Mouse (Mus musculus): ENCODE data around the gene Nfkbie. TPM values are rescaled to one million over a fixed set of nuclear protein-coding genes. Genes with fewer than 3 reads are reported as not detected.
A peak's percentile ranks its signal among the peaks of the same experiment; 100 is the strongest.

The Nfkbie gene
- total and polyA plus RNA-seq, 3 experiments, result 5.9 to 11.1 (median 9.2) TPM

DNA sequence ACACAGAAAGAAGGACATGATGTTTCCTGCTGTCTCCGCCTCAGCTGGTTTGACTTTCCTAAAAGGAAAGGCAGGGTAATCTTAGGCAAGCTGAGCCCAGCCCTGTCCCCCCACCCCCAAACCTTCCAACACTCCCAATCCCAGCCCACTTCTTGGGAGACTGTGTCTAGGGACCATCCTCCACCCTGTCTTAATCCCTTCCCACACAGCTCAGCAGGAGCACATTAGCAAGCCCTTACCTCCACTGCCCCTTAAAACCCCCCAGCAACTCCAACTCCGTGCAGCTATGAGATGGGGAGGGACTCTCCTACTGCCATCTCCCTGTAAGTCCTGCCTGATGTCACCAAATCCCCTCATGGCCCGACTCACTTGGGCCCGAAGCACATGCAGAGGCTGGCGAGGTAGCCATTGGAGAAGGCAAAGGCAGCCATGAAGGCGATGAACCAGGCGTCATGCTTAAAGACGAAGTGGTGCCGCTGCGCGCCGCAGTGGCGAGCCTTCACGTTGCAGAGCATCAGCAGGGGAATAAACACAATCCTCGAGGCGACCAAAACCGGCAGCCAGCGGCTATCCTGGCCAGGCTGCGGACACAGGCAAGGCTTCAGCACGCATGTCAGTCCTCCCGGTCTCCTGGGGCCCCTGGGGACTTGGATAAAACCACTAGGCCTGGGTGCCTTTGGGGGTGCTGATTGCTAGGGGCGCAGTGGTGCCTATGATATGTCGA is 30.4 kb downstream of the Nfkbie start:
- peaks cover 7% of the 10 kb centered on the region for H3K9me3 ChIP-seq (replicated peaks)
- no peaks in the 10 kb centered on the region; the same call in 1 of the 2 replicates for H3K27me3 ChIP-seq (ENCODE audit: insufficient read depth, low read length)
- ATAC-seq (ENCODE audit: extremely low read depth, insufficient number of reproducible peaks, low FRiP score, poor library complexity, severe bottlenecking) (no peak), DNase-seq (ENCODE audit: low spot score) (no peak)
- H3K4me3 ChIP-seq (ENCODE audit: low read depth, low read length), result peak overlapping the region; percentile 28; the same call in 1 of the 2 replicates
- TF ChIP-seq TAL1 (conservative IDR thresholded peaks at IDR 0.05; ENCODE audit: low read depth, low read length) (no peak), GATA2 (IDR thresholded peaks at IDR 0.05; ENCODE audit: borderline replicate concordance, low read depth, low read length) (no peak), CTCF (IDR thresholded peaks at IDR 0.05; ENCODE audit: low read depth, low read length) (no peak), GATA1 (IDR thresholded peaks at IDR 0.05; ENCODE audit: borderline replicate concordance, low read length) (no peak), POLR2AphosphoS5 (IDR thresholded peaks at IDR 0.05; ENCODE audit: insufficient replicate concordance, low read depth, low read length) (no peak)
- H3K36me3 ChIP-seq (replicated peaks), result peaks cover 68% of the 10 kb centered on the region
- H3K4me1 ChIP-seq (ENCODE audit: insufficient read depth, low read depth, low read length), result peaks cover 75% of the 10 kb centered on the region

DNA sequence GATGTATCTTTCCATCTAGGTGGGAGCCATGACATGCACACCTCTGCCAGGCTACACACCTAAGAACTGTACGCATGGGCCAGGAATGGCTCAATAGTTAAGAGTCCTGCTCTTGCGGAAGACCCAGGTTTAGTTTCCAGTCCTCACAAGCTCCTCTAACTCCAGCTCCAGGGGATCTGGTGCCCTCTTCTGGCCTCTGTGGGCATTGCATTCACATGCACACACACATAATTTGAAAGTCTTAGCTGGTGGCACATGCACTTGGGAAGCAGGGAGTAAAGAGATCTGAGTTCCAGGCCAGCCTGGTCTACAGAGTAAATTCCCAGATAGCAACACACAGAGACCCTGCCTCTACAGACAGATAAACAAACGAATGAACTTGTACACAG is 30.9 kb downstream of the Nfkbie start:
- DNase-seq (ENCODE audit: low spot score), result no peak
- H3K27me3 ChIP-seq (ENCODE audit: insufficient read depth, low read length), result no peaks in the 10 kb centered on the region; the same call in 1 of the 2 replicates

DNA sequence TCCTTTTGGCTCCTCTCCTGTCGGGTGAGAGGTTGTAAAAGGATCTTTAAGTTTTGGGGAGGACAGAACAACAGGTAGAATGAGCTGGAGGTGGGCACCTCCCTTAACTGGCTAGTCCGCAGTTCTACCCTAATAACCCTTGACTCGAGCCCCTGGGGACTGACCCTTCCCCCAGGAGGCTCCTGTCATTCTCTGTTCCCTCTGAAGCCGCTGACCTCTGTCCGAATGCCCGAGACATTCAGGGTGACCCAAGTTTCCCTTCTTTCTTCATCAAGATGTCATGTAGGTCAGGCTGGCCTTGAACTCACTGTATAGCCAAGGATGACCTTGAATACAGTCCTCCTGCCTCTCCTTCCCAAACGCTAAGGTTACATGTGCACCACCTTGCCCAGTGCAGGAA is 32.9 kb downstream of the Nfkbie start:
- Histone ChIP-seq H3K27me3 (ENCODE audit: insufficient read depth, low read length) (no peaks in the 10 kb centered on the region; the same call in 1 of the 2 replicates), H3K4me1 (ENCODE audit: insufficient read depth, low read depth, low read length) (peaks cover 75% of the 10 kb centered on the region), H3K4me3 (ENCODE audit: low read depth, low read length) (no peak overlapping the region), H3K9me3 (replicated peaks) (peaks cover 7% of the 10 kb centered on the region), H3K36me3 (replicated peaks) (peaks cover 90% of the 10 kb centered on the region)
- DNase-seq (ENCODE audit: low spot score) (no peak), ATAC-seq (ENCODE audit: extremely low read depth, insufficient number of reproducible peaks, low FRiP score, poor library complexity, severe bottlenecking) (no peak)
- TF ChIP-seq POLR2AphosphoS5 (IDR thresholded peaks at IDR 0.05; ENCODE audit: insufficient replicate concordance, low read depth, low read length) (no peak), TAL1 (conservative IDR thresholded peaks at IDR 0.05; ENCODE audit: low read depth, low read length) (no peak), GATA1 (IDR thresholded peaks at IDR 0.05; ENCODE audit: borderline replicate concordance, low read length) (no peak), CTCF (IDR thresholded peaks at IDR 0.05; ENCODE audit: low read depth, low read length) (no peak), GATA2 (IDR thresholded peaks at IDR 0.05; ENCODE audit: borderline replicate concordance, low read depth, low read length) (no peak)

More for the DNA sequence above, 30.9 kb downstream of the Nfkbie start:
- Histone ChIP-seq H3K4me1 (ENCODE audit: insufficient read depth, low read depth, low read length) (peaks cover 75% of the 10 kb centered on the region), H3K4me3 (ENCODE audit: low read depth, low read length) (no peak overlapping the region), H3K9me3 (replicated peaks) (peaks cover 7% of the 10 kb centered on the region), H3K36me3 (replicated peaks) (peaks cover 74% of the 10 kb centered on the region)
- TF ChIP-seq TAL1 (conservative IDR thresholded peaks at IDR 0.05; ENCODE audit: low read depth, low read length) (no peak), CTCF (IDR thresholded peaks at IDR 0.05; ENCODE audit: low read depth, low read length) (peak; percentile 73)
- ATAC-seq (ENCODE audit: extremely low read depth, insufficient number of reproducible peaks, low FRiP score, poor library complexity, severe bottlenecking), result no peak

DNA sequence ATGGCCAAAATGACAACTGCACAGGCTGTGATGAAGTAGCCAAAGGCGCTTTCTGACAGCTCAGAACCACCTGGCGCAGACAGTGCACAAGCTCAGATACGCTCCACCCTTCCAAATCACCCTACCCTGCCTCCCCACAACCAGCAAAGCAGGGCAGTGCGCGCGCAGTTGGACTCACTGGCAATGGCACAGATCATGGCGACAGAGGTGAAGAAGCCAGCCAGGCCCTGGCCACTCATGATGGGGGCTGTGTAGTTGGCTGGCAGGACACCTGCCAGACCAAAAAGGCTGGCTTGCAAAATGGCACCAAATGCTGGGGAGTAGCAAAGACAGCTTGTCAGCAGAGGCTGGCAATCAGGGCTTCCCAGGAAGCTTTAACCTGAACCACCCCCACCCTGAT is 33.7 kb downstream of the Nfkbie start:
- peaks cover 76% of the 10 kb centered on the region for H3K4me1 ChIP-seq (ENCODE audit: insufficient read depth, low read depth, low read length)
- no peaks in the 10 kb centered on the region; the same call in 1 of the 2 replicates for H3K27me3 ChIP-seq (ENCODE audit: insufficient read depth, low read length)
- DNase-seq (ENCODE audit: low spot score) (no peak), ATAC-seq (ENCODE audit: extremely low read depth, insufficient number of reproducible peaks, low FRiP score, poor library complexity, severe bottlenecking) (no peak)
- H3K36me3 ChIP-seq (replicated peaks), result peaks cover 88% of the 10 kb centered on the region
- H3K4me3 ChIP-seq (ENCODE audit: low read depth, low read length), result no peak overlapping the region
- peaks cover 7% of the 10 kb centered on the region for H3K9me3 ChIP-seq (replicated peaks)
- TF ChIP-seq GATA2 (IDR thresholded peaks at IDR 0.05; ENCODE audit: borderline replicate concordance, low read depth, low read length), result no peak
- no peak for TF ChIP-seq CTCF (IDR thresholded peaks at IDR 0.05; ENCODE audit: low read depth, low read length)
- no peak for TF ChIP-seq POLR2AphosphoS5 (IDR thresholded peaks at IDR 0.05; ENCODE audit: insufficient replicate concordance, low read depth, low read length)
- no peak for TF ChIP-seq GATA1 (IDR thresholded peaks at IDR 0.05; ENCODE audit: borderline replicate concordance, low read length)
- no peak for TF ChIP-seq TAL1 (conservative IDR thresholded peaks at IDR 0.05; ENCODE audit: low read depth, low read length)

DNA sequence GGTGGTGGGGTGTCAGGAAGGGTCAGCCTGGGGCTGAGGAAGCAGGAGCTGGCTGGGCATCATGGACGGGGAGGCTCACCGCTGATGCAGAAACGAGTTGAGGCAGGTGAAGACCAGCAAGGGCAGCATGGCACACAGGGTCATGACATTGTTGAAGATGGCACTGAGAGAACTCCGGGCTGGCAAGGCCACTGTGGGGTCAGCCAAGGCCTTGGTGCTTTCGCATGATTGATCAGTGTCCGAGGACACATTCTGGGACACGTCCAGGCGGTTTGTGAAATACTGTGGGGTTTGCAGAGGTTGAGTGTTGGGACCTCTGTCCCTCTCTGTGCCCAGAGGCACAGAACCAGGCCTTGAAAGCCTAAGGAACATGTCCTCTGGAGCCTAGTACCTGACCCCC is 34.3 kb downstream of the Nfkbie start:
- ATAC-seq (ENCODE audit: extremely low read depth, insufficient number of reproducible peaks, low FRiP score, poor library complexity, severe bottlenecking), result no peak
- no peak overlapping the region for H3K4me3 ChIP-seq (ENCODE audit: low read depth, low read length)
- DNase-seq (ENCODE audit: low spot score), result no peak

DNA sequence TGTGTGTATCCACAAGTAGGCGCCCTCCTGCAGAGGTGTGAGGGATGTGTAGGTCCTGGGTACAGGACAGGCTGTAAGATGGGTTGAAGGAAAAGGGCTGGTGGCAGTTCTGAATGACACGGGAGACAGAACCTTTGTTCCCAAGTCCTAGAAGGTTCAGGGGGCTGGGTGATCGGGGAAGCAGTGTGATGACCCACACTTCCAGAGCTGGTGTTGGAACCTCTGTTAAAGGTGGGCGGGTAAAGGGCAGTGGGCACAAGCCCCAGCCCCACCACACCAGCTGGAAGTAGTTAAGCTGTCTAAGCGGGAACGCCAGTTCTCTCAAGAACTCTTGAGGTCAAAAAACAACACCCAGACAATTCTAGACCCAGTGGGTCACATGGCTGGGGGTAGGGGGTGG is 34.9 kb downstream of the Nfkbie start:
- Histone ChIP-seq H3K27me3 (ENCODE audit: insufficient read depth, low read length) (no peaks in the 10 kb centered on the region; the same call in 1 of the 2 replicates), H3K9me3 (replicated peaks) (peaks cover 7% of the 10 kb centered on the region), H3K4me1 (ENCODE audit: insufficient read depth, low read depth, low read length) (peaks cover 75% of the 10 kb centered on the region), H3K4me3 (ENCODE audit: low read depth, low read length) (no peak overlapping the region), H3K36me3 (replicated peaks) (peaks cover 76% of the 10 kb centered on the region)
- ATAC-seq (ENCODE audit: extremely low read depth, insufficient number of reproducible peaks, low FRiP score, poor library complexity, severe bottlenecking) (no peak), DNase-seq (ENCODE audit: low spot score) (no peak)
- TF ChIP-seq TAL1 (conservative IDR thresholded peaks at IDR 0.05; ENCODE audit: low read depth, low read length) (no peak), GATA2 (IDR thresholded peaks at IDR 0.05; ENCODE audit: borderline replicate concordance, low read depth, low read length) (no peak), GATA1 (IDR thresholded peaks at IDR 0.05; ENCODE audit: borderline replicate concordance, low read length) (no peak), CTCF (IDR thresholded peaks at IDR 0.05; ENCODE audit: low read depth, low read length) (no peak), POLR2AphosphoS5 (IDR thresholded peaks at IDR 0.05; ENCODE audit: insufficient replicate concordance, low read depth, low read length) (no peak)

More for the DNA sequence above, 34.3 kb downstream of the Nfkbie start:
- Histone ChIP-seq H3K4me1 (ENCODE audit: insufficient read depth, low read depth, low read length) (peaks cover 75% of the 10 kb centered on the region), H3K27me3 (ENCODE audit: insufficient read depth, low read length) (no peaks in the 10 kb centered on the region; the same call in 1 of the 2 replicates), H3K9me3 (replicated peaks) (peaks cover 7% of the 10 kb centered on the region), H3K36me3 (replicated peaks) (peaks cover 82% of the 10 kb centered on the region)
- no peak for TF ChIP-seq GATA2 (IDR thresholded peaks at IDR 0.05; ENCODE audit: borderline replicate concordance, low read depth, low read length)
- TF ChIP-seq TAL1 (conservative IDR thresholded peaks at IDR 0.05; ENCODE audit: low read depth, low read length), result no peak
- no peak for TF ChIP-seq GATA1 (IDR thresholded peaks at IDR 0.05; ENCODE audit: borderline replicate concordance, low read length)
- no peak for TF ChIP-seq CTCF (IDR thresholded peaks at IDR 0.05; ENCODE audit: low read depth, low read length)
- no peak for TF ChIP-seq POLR2AphosphoS5 (IDR thresholded peaks at IDR 0.05; ENCODE audit: insufficient replicate concordance, low read depth, low read length)
